Mouse (Mus musculus) fat pad, adult 2 months (tissue): ENCODE measurements around the gene Prmt1.
A peak's percentile ranks its signal among the peaks of the same experiment; 100 is the strongest.

Source experiments
- DNase-seq: peaks from one replicate; pipeline ENCODE4 v3.0.0-alpha.2; 2011; ENCODE audit warnings: low read depth, low spot score; ENCODE audit errors: extremely low read depth

The Prmt1 gene

DNA sequence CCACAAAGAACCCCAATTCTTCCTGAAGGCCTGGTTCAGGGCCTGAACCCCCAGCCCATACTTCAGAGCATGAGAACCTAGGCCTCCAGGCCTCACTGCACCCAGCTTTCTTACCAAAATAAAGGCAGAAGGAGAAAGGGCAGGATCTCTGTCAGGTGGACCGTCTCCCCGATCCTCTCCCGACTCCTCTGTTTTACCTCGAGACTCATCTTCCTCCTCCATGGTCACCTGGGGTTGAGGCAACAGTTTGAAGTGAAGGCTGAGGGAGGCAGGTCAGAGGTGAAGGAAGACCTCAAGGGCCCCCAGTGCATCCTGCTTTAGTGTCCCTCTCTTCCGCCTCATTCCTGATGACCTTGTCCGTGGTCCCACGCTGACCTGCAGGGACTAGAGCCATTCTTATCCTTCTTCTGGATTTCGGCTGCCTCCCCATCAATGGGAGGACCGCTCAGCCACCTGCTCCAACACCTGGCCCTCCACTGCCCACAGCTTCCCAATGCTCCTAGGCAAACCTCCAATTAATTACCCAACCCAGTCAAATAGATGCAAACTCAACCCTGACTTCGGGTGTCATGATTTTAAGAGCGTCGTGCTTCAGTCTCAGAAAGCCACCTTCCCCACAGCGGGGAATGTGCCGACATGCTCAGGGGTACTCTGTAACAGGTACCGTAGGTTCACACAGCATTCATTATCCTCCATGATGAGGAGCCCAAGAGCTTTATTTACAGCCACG, 27.2 kb upstream of the Prmt1 start:
- DNase-seq: no peak

DNA sequence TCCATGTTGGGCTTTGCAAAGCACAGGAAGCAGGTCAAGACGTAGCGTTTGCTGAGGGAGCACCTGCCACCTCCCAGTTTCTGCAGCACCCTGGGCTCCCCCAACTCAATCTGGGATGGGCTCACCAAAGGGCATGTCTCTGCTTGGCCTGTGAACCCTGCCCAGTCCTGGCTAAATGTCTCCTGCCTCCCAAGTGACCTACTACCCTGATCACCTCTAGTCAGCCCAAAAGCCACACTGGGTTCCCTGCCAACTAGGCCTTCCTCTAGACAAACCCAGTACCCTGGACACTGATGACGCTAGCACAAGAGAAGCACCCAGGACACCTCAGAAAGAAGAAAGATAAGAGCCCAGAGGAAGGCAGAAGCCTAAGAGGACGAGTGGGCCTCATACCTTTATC, 26.5 kb upstream of the Prmt1 start:
- DNase-seq: no peak

DNA sequence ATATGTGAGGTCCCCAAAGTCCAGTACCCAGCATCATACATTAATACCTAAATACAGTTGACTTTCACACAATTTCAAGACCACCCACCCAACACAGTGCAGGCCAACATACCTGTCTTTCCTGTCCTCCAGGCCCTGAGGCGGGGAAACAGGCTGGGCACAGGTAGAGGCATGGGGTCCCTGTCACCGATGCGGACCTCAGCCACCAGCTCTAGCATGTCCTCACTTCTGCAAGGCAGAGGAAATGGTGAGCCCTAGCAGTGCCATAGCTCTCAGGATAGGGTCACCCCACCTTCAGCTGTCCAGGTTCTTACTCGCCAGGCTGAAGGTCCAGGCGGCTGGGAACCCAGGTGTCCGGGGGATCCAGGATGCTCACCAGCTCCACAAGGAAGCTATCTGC, 25.6 kb upstream of the Prmt1 start:
- DNase-seq: no peak

DNA sequence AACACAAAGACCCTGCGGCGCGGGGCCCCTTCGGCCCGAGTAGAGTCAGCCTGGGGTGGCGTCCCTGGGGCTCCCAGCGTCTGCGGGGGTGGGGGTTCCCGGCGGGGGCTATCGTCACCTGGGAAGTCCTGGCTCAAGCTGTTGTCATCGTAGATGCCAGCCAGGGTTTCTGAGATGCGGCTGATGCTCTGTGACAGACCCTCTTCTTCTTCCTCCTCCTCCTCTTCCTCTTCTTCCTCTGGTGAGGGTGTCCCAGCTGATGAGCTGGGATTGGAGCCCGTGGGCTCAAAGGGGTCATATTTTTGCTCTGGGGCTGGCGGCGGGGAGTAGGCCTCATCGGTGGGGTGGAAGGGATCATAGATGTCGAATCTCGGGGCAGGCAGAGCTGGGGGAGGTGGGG, 22.0 kb upstream of the Prmt1 start:
- no peak for DNase-seq

DNA sequence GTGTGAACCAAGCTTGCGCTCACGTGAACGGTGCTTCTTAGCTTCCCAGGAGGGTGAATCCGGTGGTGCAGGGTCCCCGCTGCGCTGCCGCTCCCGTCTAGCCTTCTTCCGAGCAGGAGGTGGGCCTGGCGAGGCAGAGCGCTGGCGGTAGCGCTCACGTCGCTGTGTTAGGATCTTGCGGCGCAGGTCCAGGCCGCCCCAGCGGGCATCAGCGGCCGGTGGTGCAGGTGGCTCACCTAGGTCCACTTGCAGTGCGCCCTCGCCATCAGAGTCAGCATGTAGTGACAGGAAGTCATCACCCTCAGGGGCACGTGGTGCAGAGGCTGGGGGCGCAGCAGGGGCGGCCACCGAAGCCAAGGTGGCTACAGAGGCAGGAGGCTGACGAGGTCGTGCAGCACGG, 21.5 kb upstream of the Prmt1 start:
- DNase-seq: no peak

DNA sequence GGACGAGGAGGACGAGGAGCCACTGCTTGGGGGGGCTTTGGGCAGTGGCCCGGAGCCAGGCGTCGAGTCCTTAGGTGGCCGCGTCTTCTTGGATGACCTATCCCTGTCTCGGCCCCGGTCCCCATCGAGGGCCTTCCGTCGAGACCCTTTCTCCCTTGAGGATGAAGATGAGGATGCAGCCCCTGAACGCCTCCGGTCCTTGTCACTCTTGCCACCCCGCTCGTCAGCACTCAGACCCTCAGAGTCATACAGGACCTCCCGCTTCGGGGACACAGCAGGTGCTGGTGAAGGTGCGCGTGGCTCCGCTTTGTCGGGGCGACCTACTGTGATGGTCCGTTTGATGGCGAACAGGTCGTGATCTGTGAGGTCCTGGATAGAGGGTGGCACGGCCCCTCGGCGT, 20.8 kb upstream of the Prmt1 start:
- DNase-seq: no peak

DNA sequence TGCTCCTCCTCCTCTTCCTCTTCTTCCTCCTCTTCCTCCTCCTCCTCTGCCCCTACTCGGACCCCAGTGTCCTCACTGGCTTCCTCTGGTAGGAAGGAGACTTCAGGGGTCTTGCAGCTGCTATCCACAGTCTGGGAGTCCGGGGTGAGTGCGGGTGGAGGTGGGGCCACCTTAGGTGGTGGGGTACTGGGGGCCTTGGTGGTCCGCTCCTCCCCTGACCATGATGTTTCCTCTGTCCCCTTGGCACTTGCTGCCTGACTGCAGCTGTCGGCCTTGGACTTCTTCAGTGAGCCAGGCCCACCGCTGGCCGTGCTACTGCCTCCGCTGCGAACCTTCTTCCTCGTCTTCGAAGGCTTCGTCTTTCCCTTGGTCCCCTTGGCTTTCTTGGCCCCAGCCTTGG, 20.1 kb upstream of the Prmt1 start:
- no peak for DNase-seq

DNA sequence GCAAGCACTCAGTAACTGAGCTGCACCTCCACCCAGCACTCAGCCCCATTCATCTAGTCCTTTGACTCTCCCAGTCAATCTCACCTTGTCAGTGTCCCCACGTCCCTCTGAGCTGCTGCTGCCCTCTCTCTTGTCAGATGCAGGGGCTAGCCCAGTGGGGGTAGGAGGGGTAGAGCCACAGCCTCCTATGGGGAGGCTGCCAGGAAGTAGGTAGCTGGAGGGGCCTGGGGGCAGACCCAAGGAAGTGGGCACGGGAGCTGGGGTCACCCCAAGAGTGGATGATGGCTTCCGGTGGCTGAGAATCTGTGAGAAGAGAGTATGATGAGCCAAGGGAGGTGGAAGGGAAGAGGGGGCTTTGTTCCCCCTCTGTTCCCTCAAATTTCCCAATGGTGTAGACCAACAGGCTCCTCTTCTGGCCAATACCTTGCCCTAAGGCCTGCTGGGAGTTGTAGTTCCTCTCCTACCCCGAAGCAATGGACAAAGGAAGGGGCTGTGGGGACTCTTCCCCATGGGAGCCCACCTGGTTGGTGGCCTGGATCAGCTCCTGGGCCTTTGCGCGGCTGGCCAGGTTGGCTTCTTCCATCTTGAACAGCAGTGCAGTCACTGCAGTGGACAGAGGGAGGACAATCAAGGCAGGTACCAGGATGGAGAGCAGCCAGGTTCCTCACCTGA, 19.1 kb upstream of the Prmt1 start:
- no peak for DNase-seq

DNA sequence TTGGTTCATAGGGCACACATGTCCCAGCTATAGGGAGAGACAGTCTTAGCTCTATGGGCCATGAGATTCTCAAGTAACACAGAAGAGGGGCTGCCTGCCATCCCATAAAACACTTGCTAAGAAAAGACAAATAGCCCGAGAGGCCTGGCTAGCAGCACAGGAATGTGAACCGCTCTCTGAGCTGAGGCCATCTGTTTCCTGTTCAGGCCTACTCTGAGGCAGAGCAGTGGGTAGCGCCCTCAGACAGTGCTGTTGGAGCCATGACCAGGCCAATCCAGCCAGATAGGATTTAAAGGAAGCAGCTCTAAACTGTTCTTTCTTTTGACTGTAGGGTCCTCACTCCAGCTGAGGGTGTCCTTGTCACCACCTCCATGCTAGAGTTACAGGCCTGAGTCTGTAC, 18.2 kb upstream of the Prmt1 start:
- DNase-seq: no peak

DNA sequence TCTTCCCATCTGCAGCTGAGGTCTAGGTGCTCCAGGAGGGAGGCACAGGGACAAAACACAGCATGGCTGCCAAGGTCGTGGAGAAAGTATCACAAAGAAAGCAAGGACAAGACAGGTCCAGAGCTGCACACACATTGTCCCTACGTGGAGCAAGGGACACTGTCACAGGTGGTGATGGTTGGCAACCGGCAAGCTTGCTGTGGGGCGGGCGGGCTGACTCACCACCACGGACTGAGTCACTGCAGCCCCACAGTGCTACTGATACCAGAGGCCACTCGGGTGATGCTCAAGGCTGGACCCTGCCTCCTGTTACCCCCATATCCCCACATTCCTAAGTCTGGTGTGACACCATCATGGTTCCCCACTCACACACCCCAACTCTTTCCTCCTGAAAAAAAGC, 16.1 kb upstream of the Prmt1 start:
- DNase-seq: no peak

DNA sequence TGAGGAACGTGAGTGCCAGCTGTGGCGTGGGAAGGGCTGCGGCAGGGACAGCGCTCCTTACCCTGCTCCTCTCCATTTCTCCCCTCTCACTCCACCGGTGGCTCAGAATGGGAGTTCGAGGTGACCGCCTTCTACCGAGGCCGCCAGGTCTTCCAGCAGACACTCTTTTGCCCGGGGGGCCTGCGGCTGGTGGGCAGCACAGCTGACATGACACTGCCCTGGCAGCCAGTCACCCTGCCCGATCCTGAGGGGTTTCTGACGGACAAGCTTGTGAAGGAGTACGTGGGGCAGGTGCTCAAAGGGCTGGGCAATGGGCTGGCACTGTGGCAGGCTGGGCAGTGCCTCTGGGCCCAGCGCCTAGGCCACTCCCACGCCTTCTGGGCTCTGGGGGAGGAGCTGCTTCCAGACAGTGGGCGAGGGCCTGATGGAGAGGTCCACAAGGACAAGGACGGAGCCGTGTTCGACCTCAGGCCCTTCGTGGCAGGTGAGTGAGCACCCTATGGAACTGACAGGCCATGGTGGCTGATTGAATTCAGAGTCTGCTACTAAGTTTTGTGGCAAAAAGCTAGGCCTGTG, 14.3 kb upstream of the Prmt1 start:
- DNase-seq: no peak

DNA sequence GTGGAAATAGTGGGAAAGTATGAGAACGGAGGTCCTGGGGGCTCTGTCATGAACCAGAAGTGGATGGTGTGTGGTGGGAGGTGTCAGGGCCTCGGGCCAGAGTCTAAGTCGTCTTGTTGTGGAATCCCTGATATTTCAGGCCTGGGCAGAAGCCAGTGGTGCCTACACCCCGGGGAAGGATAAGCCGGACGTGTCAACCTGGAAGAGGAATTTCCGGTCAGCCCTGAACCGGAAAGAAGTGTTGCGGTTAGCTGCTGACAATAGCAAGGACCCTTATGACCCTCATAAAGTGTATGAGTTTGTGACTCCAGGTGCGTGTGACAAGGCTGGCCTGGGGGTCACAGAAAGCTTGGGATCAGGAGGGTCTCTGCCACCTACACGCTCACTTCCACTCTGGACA, 13.4 kb upstream of the Prmt1 start:
- DNase-seq: no peak

DNA sequence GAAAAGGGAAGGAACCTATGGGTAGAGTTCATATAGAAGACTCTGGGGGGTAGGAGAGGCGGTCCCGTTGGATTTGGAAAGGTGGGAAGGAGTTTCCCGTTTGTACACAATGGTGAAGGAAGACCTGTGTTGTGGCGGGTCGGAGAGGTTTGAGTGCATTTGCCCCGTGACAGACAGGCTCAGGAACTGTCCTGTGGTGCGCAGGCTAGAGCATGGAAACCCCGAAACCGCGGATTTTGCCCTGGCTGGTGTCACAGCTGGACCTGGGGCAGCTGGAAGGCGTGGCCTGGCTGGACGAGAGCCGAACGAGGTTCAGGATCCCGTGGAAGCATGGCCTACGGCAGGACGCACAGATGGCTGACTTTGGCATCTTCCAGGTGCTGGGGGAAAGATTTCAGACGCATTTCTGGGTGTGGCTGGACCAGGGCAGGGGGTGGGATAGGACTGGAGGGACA, 12.2 kb upstream of the Prmt1 start, which contains the start of gene Bcl2l12:
TSS of gene Bcl2l12 (minus strand) at position 212 of the 455 bp plus-strand sequence.
- no peak for DNase-seq

DNA sequence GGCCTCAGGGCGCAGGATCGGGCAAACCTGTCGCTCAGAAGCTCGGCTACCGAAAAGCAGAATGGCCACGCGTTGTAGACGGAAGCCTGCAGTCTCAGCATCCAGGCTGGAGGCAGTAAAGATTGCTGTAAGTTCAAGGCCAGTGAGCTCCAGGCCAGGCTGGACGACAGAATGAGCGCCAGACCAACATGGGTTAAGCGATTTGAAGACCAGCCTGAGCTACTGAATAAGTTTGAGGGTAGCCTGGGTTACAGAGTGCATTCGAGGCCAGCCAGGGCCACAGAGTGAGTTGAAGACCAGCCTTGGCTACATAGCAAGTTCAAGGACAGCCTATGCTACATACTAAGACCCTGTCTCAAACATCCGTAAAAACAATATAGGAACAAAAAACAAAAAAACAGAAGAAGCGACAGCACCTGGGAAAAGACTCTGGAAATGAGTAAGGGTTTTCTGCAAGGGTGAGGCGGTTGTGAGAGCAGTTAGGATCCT, 11.6 kb upstream of the Prmt1 start:
- no peak for DNase-seq

DNA sequence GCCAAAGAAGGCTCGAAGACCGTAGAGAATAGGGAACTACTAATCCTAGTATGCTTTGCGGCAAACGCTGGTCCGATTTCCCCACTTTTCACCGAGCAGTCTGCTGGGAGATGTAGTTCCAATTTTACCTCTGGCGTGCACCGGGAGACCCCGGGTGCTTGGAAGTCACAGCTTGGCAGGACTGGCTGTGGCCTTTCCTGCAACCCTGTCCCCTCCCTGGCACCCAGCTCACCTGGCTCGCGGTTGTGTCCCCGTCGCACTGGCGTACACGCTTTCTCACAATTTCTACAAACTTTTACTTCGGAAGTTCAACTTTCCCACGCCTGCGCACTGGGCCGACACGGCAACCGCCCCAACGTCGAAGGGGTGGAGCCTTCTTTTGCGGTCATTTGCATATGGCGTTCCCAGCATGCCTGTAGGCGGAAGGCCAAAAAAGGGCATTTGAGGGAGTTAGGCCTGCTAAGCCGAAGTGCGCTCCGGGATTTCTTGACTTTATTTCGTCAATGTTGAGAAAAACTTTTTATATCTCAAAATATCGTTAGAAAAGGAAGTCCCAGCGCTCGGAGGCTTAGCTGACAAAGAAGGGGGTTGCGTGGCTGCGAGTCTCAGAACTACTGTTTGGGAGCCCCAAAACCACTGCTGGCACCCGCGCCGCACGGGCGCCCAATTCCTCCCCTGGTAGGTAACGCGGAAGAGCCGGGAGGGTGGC, 11.0 kb upstream of the Prmt1 start, which contains the start of gene Irf3:
TSS of gene Irf3 (plus strand) at position 418 of the 709 bp plus-strand sequence.
- peak; percentile 74 for DNase-seq

DNA sequence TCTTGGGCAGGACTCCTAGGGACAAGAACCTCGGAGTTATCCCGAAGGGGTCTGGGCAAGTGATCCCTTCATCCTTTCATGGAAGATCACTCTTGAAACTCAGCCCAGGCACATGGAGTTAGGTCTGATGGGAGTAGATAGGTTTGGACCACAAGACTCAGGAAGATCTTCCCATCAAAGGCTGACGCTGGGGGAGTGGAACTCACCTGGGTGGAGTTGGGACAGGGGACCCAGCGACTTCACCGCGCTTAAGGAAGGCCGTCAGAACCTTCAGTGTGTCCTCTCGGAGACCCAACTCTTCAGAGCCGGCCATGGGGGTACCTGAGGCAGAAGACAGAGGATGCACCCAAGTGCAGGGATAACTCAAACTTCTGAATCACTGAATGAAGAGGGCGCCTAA, 10.3 kb upstream of the Prmt1 start:
- DNase-seq: no peak

DNA sequence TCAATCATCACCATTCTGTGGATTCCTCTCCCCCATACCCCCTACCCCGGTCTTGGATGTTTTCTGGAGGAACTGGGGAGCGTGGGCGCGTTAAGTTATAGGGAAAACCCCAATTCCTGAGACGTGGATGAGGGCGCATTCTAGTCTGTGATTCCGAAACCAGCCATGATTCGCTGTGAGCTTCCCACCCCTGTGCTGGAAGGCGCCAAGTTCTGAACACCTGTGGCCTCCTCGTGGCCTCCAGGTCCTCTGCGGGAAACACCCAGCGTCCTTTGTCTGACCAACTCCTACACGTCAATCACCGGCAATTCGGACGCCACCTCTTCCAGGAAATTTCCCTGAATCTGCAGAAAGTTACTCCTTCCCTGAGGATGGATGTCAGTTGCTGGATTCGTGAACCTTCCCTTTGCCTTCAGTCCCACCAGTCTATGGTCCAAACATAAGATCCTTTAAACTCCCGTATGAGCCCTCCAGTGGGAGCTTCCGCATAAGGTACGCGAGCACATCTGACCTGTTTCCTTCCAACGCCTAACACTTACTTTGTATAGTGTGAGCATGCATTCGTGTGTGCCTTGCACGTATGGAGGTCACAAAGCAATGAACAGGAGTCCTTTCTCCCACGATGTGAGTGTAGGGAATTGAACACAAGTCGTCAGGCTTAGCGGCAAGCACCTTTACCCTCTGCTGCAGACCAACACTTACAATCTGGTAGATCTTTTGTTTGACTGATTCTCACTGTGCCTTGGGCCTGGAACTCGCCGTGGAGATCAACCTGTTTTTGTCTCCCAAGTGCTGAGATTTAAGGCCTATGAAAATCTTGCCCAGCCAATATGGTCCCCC, 731 bp upstream of the Prmt1 start:
- DNase-seq: no peak

DNA sequence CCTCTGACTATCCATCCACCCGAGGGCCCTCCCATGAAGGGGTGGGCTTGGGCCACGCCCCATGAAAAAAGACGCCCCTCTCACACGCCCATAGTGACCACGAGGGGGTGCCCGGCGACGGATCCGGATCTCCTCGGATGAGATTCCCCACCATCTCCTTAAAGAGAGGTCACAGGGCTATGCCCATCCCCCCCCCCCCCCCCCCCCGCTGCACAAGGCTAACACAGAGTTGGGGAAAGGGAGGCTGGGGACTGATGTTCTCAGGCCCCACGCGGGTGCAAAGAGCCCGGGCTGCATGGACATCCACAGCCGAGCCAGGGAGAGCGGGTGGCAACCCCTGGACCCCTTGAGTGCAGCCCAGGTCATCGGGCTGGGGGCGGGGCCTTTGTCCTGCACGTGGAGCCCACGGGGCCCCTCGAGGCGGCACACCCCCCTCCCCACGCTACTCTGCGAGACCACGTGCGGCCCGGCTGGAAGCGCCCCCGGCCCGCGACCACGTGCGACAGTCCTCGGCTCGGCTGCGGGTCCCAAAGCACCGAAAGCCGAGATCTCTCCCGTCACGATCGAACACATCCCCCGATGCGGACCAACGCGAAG, 675 bp downstream of the Prmt1 start:
- DNase-seq: no peak

DNA sequence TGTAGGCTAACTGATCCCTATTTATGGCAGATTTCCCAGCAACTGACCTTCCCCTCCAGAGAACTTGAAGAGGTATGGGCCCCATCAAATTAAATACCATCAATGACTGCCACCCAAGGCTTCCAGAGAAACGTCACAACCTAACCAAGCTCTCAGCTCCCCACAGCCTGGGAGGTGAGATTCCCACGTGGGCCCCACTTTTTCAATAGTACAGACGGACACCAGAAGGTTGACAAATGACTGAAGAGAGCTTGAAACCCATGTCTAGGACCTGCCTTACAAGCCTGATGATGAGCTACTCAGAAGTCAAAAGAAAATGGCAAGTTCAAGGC, 1.6 kb downstream of the Prmt1 start:
- no peak for DNase-seq
